Mouse (Mus musculus) gastrocnemius, postnatal 36 days (tissue): Measurements from ENCODE around the gene Trpt1. TPM values are rescaled to one million over a fixed set of nuclear protein-coding genes. Genes with fewer than 3 reads are reported as not detected.
A peak's percentile ranks its signal among the peaks of the same experiment; 100 is the strongest.

Experiments used
- DNase-seq, 2 experiments: peaks; one replicate each; pipeline ENCODE4 v3.0.0; 2022
- intact Hi-C: fragments of 180-260 bp; cut with DNase I; formaldehyde crosslinking; loops from one replicate; pipeline ENCODE4 v1.15.1; 2025
- total RNA-seq, 2 experiments: library from RNA; stranded (reverse); gene quantifications; 2 replicates each; pipeline ENCODE4 v1.2.3; 2021

Gene Trpt1
- total RNA-seq, 2 experiments from 2014 or later, result 21.0 to 23.2 TPM

GRCm38 (mm10) chr19:7029531-7029930 lies 33.6 kb downstream of the Trpt1 start:
- no peak for DNase-seq
- intact Hi-C loops, result no loop called here

GRCm38 (mm10) chr19:7034006-7034405 lies 38.1 kb downstream of the Trpt1 start:
- intact Hi-C loops, result no loop called here
- DNase-seq, result no peak

- no peak for DNase-seq
- intact Hi-C loops, result loop anchor here (5.0 kb wide), 1 partner anchor 42 kb away; the partner anchor contains the start of genes Nudt22 and Trpt1
These were observed 43.3 kb downstream of the Trpt1 start for GRCm38 (mm10) chr19:7039088-7039720.

- intact Hi-C loops, result loop anchor here (5.0 kb wide), 1 partner anchor 43 kb away; the partner anchor contains the start of genes Nudt22 and Trpt1
- peak; percentile 96 to 99 for DNase-seq
These were observed 44.1 kb downstream of the Trpt1 start, which contains the start of gene Stip1 for GRCm38 (mm10) chr19:7039841-7040636. Gene Stip1, minus strand, starts transcription at chr19:7039967.

GRCm38 (mm10) chr19:7040637-7041130 lies 44.8 kb downstream of the Trpt1 start:
- DNase-seq, result no peak
- intact Hi-C loops, result no loop called here

GRCm38 (mm10) chr19:7041171-7041570 lies 45.2 kb downstream of the Trpt1 start:
- intact Hi-C loops, result no loop called here
- DNase-seq, result no peak

- DNase-seq, result no peak
- intact Hi-C loops, result no loop called here
These were observed 48.3 kb downstream of the Trpt1 start for GRCm38 (mm10) chr19:7044279-7044678.

GRCm38 (mm10) chr19:7044706-7045105 lies 48.8 kb downstream of the Trpt1 start:
- no peak for DNase-seq
- intact Hi-C loops, result no loop called here

Other genes with a start within 250 kb of the Trpt1 start
- 1 to 10 TPM; 8.1 to 8.5 TPM for gene Rps6ka4, start 155.5 kb upstream of the Trpt1 start, total RNA-seq
- gene Ccdc88b, start 137.9 kb upstream of the Trpt1 start, total RNA-seq, result under 1 TPM; 0.37 to 0.56 TPM
- 10 to 100 TPM; 31.7 to 38.8 TPM for gene Trmt112, start 86.4 kb upstream of the Trpt1 start, total RNA-seq
- 100 to 1,000 TPM; 204 to 205 TPM for gene Prdx5, start 86.0 kb upstream of the Trpt1 start, total RNA-seq
- gene Esrra, start 74.3 kb upstream of the Trpt1 start, total RNA-seq, result 10 to 100 TPM; 84.3 to 85.3 TPM
- gene Catsperz, start 70.8 kb upstream of the Trpt1 start, total RNA-seq, result not detected
- not detected for gene Kcnk4, start 61.6 kb upstream of the Trpt1 start, total RNA-seq
- 10 to 100 TPM; 10.7 to 14.1 TPM for gene Bad, start 54.3 kb upstream of the Trpt1 start, total RNA-seq
- gene Gpr137, start 53.7 kb upstream of the Trpt1 start, total RNA-seq, result 1 to 10 TPM; 9.4 to 9.7 TPM
- 100 to 1,000 TPM; 105 to 128 TPM for gene Ppp1r14b, start 21.2 kb upstream of the Trpt1 start, total RNA-seq
- 10 to 100 TPM in 1 of 2 experiments, 1 to 10 TPM in 1; 8.1 to 10.7 TPM for gene Plcb3, start 19.7 kb upstream of the Trpt1 start, total RNA-seq
- 10 to 100 TPM in 1 of 2 experiments, 1 to 10 TPM in 1; 7.5 to 11.6 TPM for gene Fkbp2, start 15.6 kb upstream of the Trpt1 start, total RNA-seq
- gene Vegfb, start 8.5 kb upstream of the Trpt1 start, total RNA-seq, result 100 to 1,000 TPM; 140 to 153 TPM
- 10 to 100 TPM; 31.1 to 36.4 TPM for gene Dnajc4, start 3.6 kb upstream of the Trpt1 start, total RNA-seq
- 10 to 100 TPM; 11.4 to 16.5 TPM for gene Nudt22, start within 50 bp of the Trpt1 start, total RNA-seq
- gene Fermt3, start 23.3 kb downstream of the Trpt1 start, total RNA-seq, result 1 to 10 TPM; 1.1 to 1.5 TPM
- 10 to 100 TPM; 80.7 to 91.9 TPM for gene Stip1, start 43.8 kb downstream of the Trpt1 start, total RNA-seq
- 100 to 1,000 TPM; 240 to 280 TPM for gene Macrod1, start 60.7 kb downstream of the Trpt1 start, total RNA-seq
- under 1 TPM; 0.36 to 0.49 TPM for gene Flrt1, start 109.6 kb downstream of the Trpt1 start, total RNA-seq
- gene Otub1, start 210.2 kb downstream of the Trpt1 start, total RNA-seq, result 10 to 100 TPM; 45.4 to 49.9 TPM
- 10 to 100 TPM; 80.2 to 87.0 TPM for gene Cox8a, start 221.5 kb downstream of the Trpt1 start, total RNA-seq
- gene Naa40, start 245.1 kb downstream of the Trpt1 start, total RNA-seq, result 10 to 100 TPM in 1 of 2 experiments, 1 to 10 TPM in 1; 7.8 to 11.3 TPM